Mouse (Mus musculus): Measurements from ENCODE around the gene Vsig2. TPM values are rescaled to one million over a fixed set of nuclear protein-coding genes. Genes with fewer than 3 reads are reported as not detected.

Gene Vsig2
- polyA plus RNA-seq, 1 experiment, result not detected

- Histone ChIP-seq H3K27ac (ENCODE audit: insufficient read depth, low read length) (no peak overlapping the region), H3K4me1 (ENCODE audit: control insufficient read depth, insufficient read depth, low read length) (no peaks in the 10 kb centered on the region), H3K4me3 (ENCODE audit: insufficient read depth, low read length) (no peak overlapping the region)
- TF ChIP-seq CTCF (IDR thresholded peaks at IDR 0.05; ENCODE audit: borderline replicate concordance, insufficient read depth, low read length) (no peak), POLR2A (IDR thresholded peaks at IDR 0.05; ENCODE audit: low read depth, low read length) (no peak)
Measured at GRCm38 (mm10) chr9:37545166-37545610, 6.1 kb downstream of the Vsig2 start.

- no peak for TF ChIP-seq POLR2A (IDR thresholded peaks at IDR 0.05; ENCODE audit: low read depth, low read length)
- no peak for TF ChIP-seq CTCF (IDR thresholded peaks at IDR 0.05; ENCODE audit: borderline replicate concordance, insufficient read depth, low read length)
- Histone ChIP-seq H3K4me3 (ENCODE audit: insufficient read depth, low read length) (no peak overlapping the region), H3K4me1 (ENCODE audit: control insufficient read depth, insufficient read depth, low read length) (no peaks in the 10 kb centered on the region), H3K27ac (ENCODE audit: insufficient read depth, low read length) (no peak overlapping the region)
Measured at GRCm38 (mm10) chr9:37545847-37546452, 6.9 kb downstream of the Vsig2 start.

GRCm38 (mm10) chr9:37546889-37547288 is 7.8 kb downstream of the Vsig2 start:
- TF ChIP-seq POLR2A (IDR thresholded peaks at IDR 0.05; ENCODE audit: low read depth, low read length) (no peak), CTCF (IDR thresholded peaks at IDR 0.05; ENCODE audit: borderline replicate concordance, insufficient read depth, low read length) (no peak)
- Histone ChIP-seq H3K27ac (ENCODE audit: insufficient read depth, low read length) (no peak overlapping the region), H3K4me3 (ENCODE audit: insufficient read depth, low read length) (no peak overlapping the region), H3K4me1 (ENCODE audit: control insufficient read depth, insufficient read depth, low read length) (no peaks in the 10 kb centered on the region)

GRCm38 (mm10) chr9:37550435-37550834 is 11.4 kb downstream of the Vsig2 start:
- no peak overlapping the region for H3K4me3 ChIP-seq (ENCODE audit: insufficient read depth, low read length)
- H3K27ac ChIP-seq (ENCODE audit: insufficient read depth, low read length), result no peak overlapping the region
- TF ChIP-seq POLR2A (IDR thresholded peaks at IDR 0.05; ENCODE audit: low read depth, low read length) (no peak), CTCF (IDR thresholded peaks at IDR 0.05; ENCODE audit: borderline replicate concordance, insufficient read depth, low read length) (no peak)
- no peaks in the 10 kb centered on the region for H3K4me1 ChIP-seq (ENCODE audit: control insufficient read depth, insufficient read depth, low read length)

GRCm38 (mm10) chr9:37551751-37552531 is 12.9 kb downstream of the Vsig2 start:
- Histone ChIP-seq H3K4me1 (ENCODE audit: control insufficient read depth, insufficient read depth, low read length) (no peaks in the 10 kb centered on the region), H3K4me3 (ENCODE audit: insufficient read depth, low read length) (peak overlapping the region; percentile 26; the same call in 1 of the 2 replicates), H3K27ac (ENCODE audit: insufficient read depth, low read length) (no peak overlapping the region)
- TF ChIP-seq CTCF (IDR thresholded peaks at IDR 0.05; ENCODE audit: borderline replicate concordance, insufficient read depth, low read length) (no peak), POLR2A (IDR thresholded peaks at IDR 0.05; ENCODE audit: low read depth, low read length) (no peak)

- Histone ChIP-seq H3K27ac (ENCODE audit: insufficient read depth, low read length) (no peak within 1 kb of the TSS), H3K4me3 (ENCODE audit: insufficient read depth, low read length) (peak within 1 kb of the TSS; percentile 26; the same call in 1 of the 2 replicates), H3K4me1 (ENCODE audit: control insufficient read depth, insufficient read depth, low read length) (no peaks in the 10 kb centered on the region)
- TF ChIP-seq POLR2A (IDR thresholded peaks at IDR 0.05; ENCODE audit: low read depth, low read length) (no peak), CTCF (IDR thresholded peaks at IDR 0.05; ENCODE audit: borderline replicate concordance, insufficient read depth, low read length) (no peak)
Measured at GRCm38 (mm10) chr9:37552536-37553293, 13.7 kb downstream of the Vsig2 start, which contains the start of gene Nrgn. Gene Nrgn (minus strand): TSS chr9:37552904.

- H3K27ac ChIP-seq (ENCODE audit: insufficient read depth, low read length), result no peak overlapping the region
- no peak overlapping the region for H3K4me3 ChIP-seq (ENCODE audit: insufficient read depth, low read length)
- TF ChIP-seq CTCF (IDR thresholded peaks at IDR 0.05; ENCODE audit: borderline replicate concordance, insufficient read depth, low read length), result no peak
- no peak for TF ChIP-seq POLR2A (IDR thresholded peaks at IDR 0.05; ENCODE audit: low read depth, low read length)
- no peaks in the 10 kb centered on the region for H3K4me1 ChIP-seq (ENCODE audit: control insufficient read depth, insufficient read depth, low read length)
Measured at GRCm38 (mm10) chr9:37554279-37554678, 15.2 kb downstream of the Vsig2 start.

GRCm38 (mm10) chr9:37554838-37555748 is 16.0 kb downstream of the Vsig2 start, which contains the start of gene Siae:
Gene Siae (plus strand): TSS chr9:37555698.
- Histone ChIP-seq H3K4me1 (ENCODE audit: control insufficient read depth, insufficient read depth, low read length) (no peaks in the 10 kb centered on the region), H3K4me3 (ENCODE audit: insufficient read depth, low read length) (no peak within 1 kb of the TSS), H3K27ac (ENCODE audit: insufficient read depth, low read length) (no peak within 1 kb of the TSS)
- TF ChIP-seq CTCF (IDR thresholded peaks at IDR 0.05; ENCODE audit: borderline replicate concordance, insufficient read depth, low read length), result no peak
- TF ChIP-seq POLR2A (IDR thresholded peaks at IDR 0.05; ENCODE audit: low read depth, low read length), result no peak

GRCm38 (mm10) chr9:37556366-37556765 is 17.3 kb downstream of the Vsig2 start:
- TF ChIP-seq CTCF (IDR thresholded peaks at IDR 0.05; ENCODE audit: borderline replicate concordance, insufficient read depth, low read length), result no peak
- TF ChIP-seq POLR2A (IDR thresholded peaks at IDR 0.05; ENCODE audit: low read depth, low read length), result no peak
- Histone ChIP-seq H3K27ac (ENCODE audit: insufficient read depth, low read length) (no peak overlapping the region), H3K4me1 (ENCODE audit: control insufficient read depth, insufficient read depth, low read length) (no peaks in the 10 kb centered on the region), H3K4me3 (ENCODE audit: insufficient read depth, low read length) (no peak overlapping the region)

Measured in embryonic fibroblast, embryonic 13.5 days (primary cell).